Mouse (Mus musculus) hematopoietic multipotent progenitor cell, adult 10-12 weeks (in vitro differentiated cells): ENCODE data around the gene Tbc1d30. TPM values are rescaled to one million over a fixed set of nuclear protein-coding genes. Genes with fewer than 3 reads are reported as not detected.

ENCODE experiments used
- polyA plus RNA-seq: library from polyadenylated mRNA; stranded (reverse); fragments of >175 nt; gene quantifications from 2 replicates; pipeline ENCODE4 v1.2.3, GENCODE M21; 2012; ENCODE audit warnings: low replicate concordance

Gene Tbc1d30
- 1.4 and 1.7 TPM in 2 replicates for polyA plus RNA-seq

GRCm38 (mm10) chr10:121351066-121351581, at the start of gene Tbc1d30:
Tbc1d30 (minus strand) TSS chr10:121351278.

DNA sequence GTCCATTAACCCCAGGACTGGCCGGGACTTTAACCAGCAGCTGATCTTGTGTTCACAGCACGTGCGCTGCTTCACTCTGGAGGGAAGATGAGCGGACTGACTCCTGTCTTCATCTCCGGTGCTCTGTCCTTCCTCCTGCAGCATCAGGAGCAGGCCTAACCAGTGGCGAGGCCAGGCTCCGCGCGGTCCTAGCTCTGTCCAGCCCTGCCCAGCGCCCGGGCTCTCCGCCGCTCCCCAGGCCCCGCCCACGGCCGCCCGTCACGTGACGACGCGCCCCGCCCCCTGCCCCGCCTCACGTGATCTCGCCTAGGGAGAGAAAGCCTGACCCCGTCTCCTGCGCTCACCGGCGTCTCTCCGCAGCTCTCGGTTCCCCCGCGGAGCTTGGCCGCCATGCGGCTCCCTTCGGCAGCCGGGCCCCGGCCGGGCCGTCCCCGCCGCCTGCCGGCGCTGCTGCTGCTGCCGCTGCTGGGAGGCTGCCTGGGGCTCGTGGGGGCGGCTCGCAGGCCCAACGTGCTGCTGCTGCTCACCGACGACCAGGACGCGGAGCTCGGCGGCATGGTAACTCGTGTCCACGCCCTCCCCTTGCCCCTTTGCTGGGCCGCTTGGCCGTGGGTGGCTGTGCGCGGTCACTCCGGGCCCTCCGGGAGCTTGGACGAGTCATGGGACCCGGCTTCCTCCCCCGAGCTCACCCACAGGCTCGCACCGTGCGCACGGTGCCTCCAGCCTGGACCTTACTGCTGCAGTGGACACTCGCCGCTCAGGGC, 13.9 kb upstream of the Tbc1d30 start, which contains the start of gene Gns:
Gns (plus strand) TSS at position 290 of the 764 bp plus-strand sequence.

Other genes with a start within 250 kb of the Tbc1d30 start
- gene Gns, start 13.8 kb upstream of the Tbc1d30 start, polyA plus RNA-seq = 82.7 and 275 TPM in 2 replicates
- 22.0 and 42.9 TPM in 2 replicates for gene Rassf3, start 125.1 kb upstream of the Tbc1d30 start, polyA plus RNA-seq
- gene Tbk1, start 235.5 kb upstream of the Tbc1d30 start, polyA plus RNA-seq = 4.5 and 10.8 TPM in 2 replicates